Mouse (Mus musculus) liver, embryonic 14.5 days (tissue): Measurements from ENCODE around the gene Armc12. TPM values are rescaled to one million over a fixed set of nuclear protein-coding genes. Genes with fewer than 3 reads are reported as not detected.

ENCODE experiments used
- ATAC-seq: fragments of 200-750 bp; cut with Nextera tagmentation; 2 replicates; pipeline ENCODE4 v1.8.0; 2017; ENCODE audit warnings: moderate number of reproducible peaks, mild to moderate bottlenecking, moderate library complexity; ENCODE audit not compliant: insufficient read depth
- DNase-seq, 3 experiments: peaks; one replicate each; pipeline ENCODE4 v3.0.0-alpha.2; 2012 to 2013; ENCODE audit warnings: low read depth in 3 of 3, low spot score in 3 of 3
- H3K27ac ChIP-seq: fragments of 300-500 bp; sonication (generic); 2 replicates; pipeline ENCODE4 v1.5.1; 2014; ENCODE audit warnings: moderate library complexity, mild to moderate bottlenecking, control low read depth, inconsistent platforms
- H3K27me3 ChIP-seq: fragments of 300-500 bp; sonication (generic); 2 replicates; pipeline ENCODE4 v1.6.1; 2014; ENCODE audit warnings: mild to moderate bottlenecking, low read length, moderate library complexity; ENCODE audit not compliant: control insufficient read depth, insufficient read depth
- H3K36me3 ChIP-seq: fragments of 300-500 bp; sonication (generic); replicated peaks from 2 replicates; pipeline ENCODE4 v1.6.1; 2014; ENCODE audit warnings: low read depth; ENCODE audit not compliant: control insufficient read depth, insufficient read depth
- H3K4me1 ChIP-seq, 2 experiments: fragments of 200-500 bp in 1 of 2; fragments of 300-500 bp in 1 of 2; sonication (generic) in 1 of 2; replicated peaks; 2 replicates each; pipeline ENCODE4 v1.6.1; 2012 to 2014; ENCODE audit warnings: antibody characterized with exemption in 1 of 2, inconsistent platforms in 1 of 2, low read length in 1 of 2; ENCODE audit not compliant: control insufficient read depth in 2 of 2, insufficient read depth in 2 of 2
- H3K4me2 ChIP-seq: fragments of 300-500 bp; sonication (generic); 2 replicates; pipeline ENCODE4 v1.6.1; 2014; ENCODE audit warnings: low read depth, mild to moderate bottlenecking, control low read depth, moderate library complexity
- H3K4me3 ChIP-seq, 2 experiments: fragments of 200-500 bp in 1 of 2; fragments of 300-500 bp in 1 of 2; sonication (generic) in 1 of 2; 2 replicates each; pipeline ENCODE4 v1.5.1; 2012 to 2014; ENCODE audit warnings: low read depth in 2 of 2, low read length in 2 of 2, mild to moderate bottlenecking in 2 of 2, control low read depth in 1 of 2, inconsistent platforms in 1 of 2, moderate library complexity in 1 of 2; ENCODE audit not compliant: insufficient read depth in 1 of 2
- H3K9ac ChIP-seq: fragments of 300-500 bp; sonication (generic); replicated peaks from 2 replicates; pipeline ENCODE4 v1.6.1; 2014; ENCODE audit warnings: mild to moderate bottlenecking, control low read depth, moderate library complexity
- H3K9me3 ChIP-seq: fragments of 300-500 bp; sonication (generic); 2 replicates; pipeline ENCODE4 v1.6.1; 2016; ENCODE audit warnings: low read length, mixed read lengths; ENCODE audit not compliant: control insufficient read depth
- CTCF ChIP-seq: IDR thresholded peaks from 2 replicates; pipeline ENCODE4 v1.5.1; 2016; ENCODE audit warnings: antibody characterized with exemption, low read depth, control low read depth
- EP300 ChIP-seq: IDR thresholded peaks from 2 replicates; pipeline ENCODE4 v1.6.1; 2016; ENCODE audit warnings: antibody characterized with exemption, low read depth
- WGBS: fragments of 180-500 bp; shearing (Covaris S2); extraction: QIAGEN DNeasy Blood & Tissue Kit; methylation state at CpG from one replicate; pipeline ENCODE4 v1.1.7; 2014; ENCODE audit not compliant: insufficient replicate concordance; 5-methylcytosine and 5-hydroxymethylcytosine counted together
- polyA plus RNA-seq, 2 experiments: library from polyadenylated mRNA; depleted of rRNA in 1 of 2; stranded (reverse) in 1 of 2; unstranded in 1 of 2; fragments of >200 nt; fragmentation: Nextera tagmentation in 1 of 2; extraction: Ambion mirVana in 1 of 2; gene quantifications; 2 replicates each; pipeline versions ENCODE4 v1.2.1 to v1.2.3; 2012 to 2014

The Armc12 gene
- polyA plus RNA-seq, 2 experiments, result 0.03 TPM; not detected in 1

GRCm38 (mm10) chr17:28532557-28532956, 2.0 kb downstream of the Armc12 start:
- Histone ChIP-seq H3K4me1 (peaks cover 0 to 3% of the 10 kb centered on the region in 2 experiments; a peak in 1 of 4 replicates), H3K27ac (no peak overlapping the region), H3K9ac (no peak overlapping the region), H3K27me3 (no peaks in the 10 kb centered on the region), H3K4me3 (no peak overlapping the region), H3K36me3 (no peaks in the 10 kb centered on the region), H3K4me2 (no peak overlapping the region), H3K9me3 (no peaks in the 10 kb centered on the region)
- WGBS, result 60% methylated on average over 7 of the region's 7 CpGs
- no peak for DNase-seq
- no peak for ATAC-seq
- TF ChIP-seq CTCF, result no peak
- no peak for TF ChIP-seq EP300

DNA sequence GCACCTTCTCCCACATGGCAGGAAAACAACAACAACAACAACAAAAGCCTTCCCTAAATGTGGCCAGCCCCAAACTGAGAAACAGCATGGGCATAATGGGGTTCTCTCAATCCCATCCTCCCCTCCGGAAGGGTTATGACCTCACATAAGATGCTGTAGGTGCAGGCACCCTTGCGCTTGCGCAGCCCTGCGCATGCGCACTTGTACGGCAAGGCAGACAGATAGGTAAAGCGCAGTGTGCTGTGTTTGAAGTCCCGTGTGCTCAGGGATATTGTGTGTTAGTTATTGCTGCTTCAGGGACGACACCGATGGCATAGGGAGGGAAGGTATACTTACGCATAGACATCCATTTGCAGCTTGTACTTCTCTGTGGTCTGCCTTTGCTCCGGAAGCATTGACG, 2.7 kb downstream of the Armc12 start:
- H3K4me2 ChIP-seq, result no peak overlapping the region
- DNase-seq, result no peak
- H3K27me3 ChIP-seq, result no peaks in the 10 kb centered on the region
- ATAC-seq, result no peak
- H3K4me3 ChIP-seq, result no peak overlapping the region
- H3K9ac ChIP-seq, result no peak overlapping the region
- no peak overlapping the region for H3K27ac ChIP-seq
- no peak for TF ChIP-seq EP300
- no peak for TF ChIP-seq CTCF
- H3K36me3 ChIP-seq, result no peaks in the 10 kb centered on the region
- H3K4me1 ChIP-seq, result no peaks in the 10 kb centered on the region
- no peaks in the 10 kb centered on the region for H3K9me3 ChIP-seq
- WGBS, result 79% methylated on average over 13 of the region's 13 CpGs

DNA sequence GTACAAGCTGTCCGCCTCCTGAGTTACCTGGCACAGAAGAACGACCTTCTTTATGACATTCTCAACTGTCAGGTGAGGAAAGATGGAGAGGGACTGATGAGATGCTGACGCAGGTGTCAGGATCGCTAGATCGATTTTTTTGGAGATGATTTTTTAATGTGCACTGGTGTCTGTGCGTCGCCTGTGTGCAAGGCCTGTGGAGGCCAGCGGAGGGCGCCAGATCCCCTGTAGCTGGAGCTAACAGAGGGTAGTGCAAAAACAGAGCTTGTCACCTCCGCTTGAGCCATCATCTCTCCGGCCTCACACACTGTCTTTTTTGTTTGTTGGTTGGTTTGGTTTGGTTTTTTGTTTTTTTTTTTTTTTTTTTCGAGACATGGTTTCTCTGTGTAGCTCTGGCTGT, 7.3 kb downstream of the Armc12 start:
- 40% methylated on average over 12 of the region's 12 CpGs for WGBS
- no peak overlapping the region for H3K4me3 ChIP-seq
- H3K36me3 ChIP-seq, result no peaks in the 10 kb centered on the region

DNA sequence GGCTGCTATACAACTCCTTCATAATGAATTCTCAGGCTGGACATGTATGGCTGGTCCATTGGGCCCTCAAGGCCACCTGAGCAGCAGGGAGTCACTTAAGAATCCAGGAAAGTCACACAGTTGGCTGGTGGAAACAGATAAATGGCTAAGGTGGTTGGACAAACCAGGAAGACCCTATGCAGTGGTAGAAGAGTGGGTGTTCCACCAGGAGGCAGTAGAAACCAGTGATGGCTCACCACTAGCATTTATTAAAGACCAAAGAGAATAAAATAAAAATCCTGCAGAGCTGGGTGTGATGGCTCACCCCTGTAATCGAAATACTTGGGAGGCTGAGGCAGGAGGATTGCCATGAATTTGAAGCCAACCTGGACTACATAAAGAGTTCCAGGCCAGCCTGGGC, 16.3 kb downstream of the Armc12 start:
- Histone ChIP-seq H3K9ac (no peak overlapping the region), H3K4me3 (no peak overlapping the region), H3K4me1 (no peaks in the 10 kb centered on the region), H3K27me3 (no peaks in the 10 kb centered on the region), H3K27ac (no peak overlapping the region), H3K4me2 (no peak overlapping the region), H3K9me3 (no peaks in the 10 kb centered on the region), H3K36me3 (no peaks in the 10 kb centered on the region)
- ATAC-seq (no peak), DNase-seq (no peak)
- WGBS, result 30% methylated on average over 1 of the region's 1 CpGs
- TF ChIP-seq EP300, result no peak
- TF ChIP-seq CTCF, result no peak

More for the DNA sequence above, 7.3 kb downstream of the Armc12 start:
- Histone ChIP-seq H3K4me1 (no peaks in the 10 kb centered on the region), H3K9ac (no peak overlapping the region), H3K27ac (no peak overlapping the region), H3K4me2 (no peak overlapping the region), H3K9me3 (no peaks in the 10 kb centered on the region), H3K27me3 (no peaks in the 10 kb centered on the region)
- DNase-seq (no peak), ATAC-seq (no peak)
- TF ChIP-seq CTCF, result peak; percentile 38
- TF ChIP-seq EP300, result no peak

- DNase-seq (no peak), ATAC-seq (no peak)
- no peak for TF ChIP-seq EP300
- TF ChIP-seq CTCF, result no peak
- no peak overlapping the region for H3K9ac ChIP-seq
- no peak overlapping the region for H3K4me2 ChIP-seq
- H3K27me3 ChIP-seq, result no peaks in the 10 kb centered on the region
- 53% methylated on average over 11 of the region's 11 CpGs for WGBS
- H3K4me3 ChIP-seq, result no peak overlapping the region
- no peaks in the 10 kb centered on the region for H3K9me3 ChIP-seq
- H3K27ac ChIP-seq, result no peak overlapping the region
- H3K4me1 ChIP-seq, result no peaks in the 10 kb centered on the region
- no peaks in the 10 kb centered on the region for H3K36me3 ChIP-seq
Measured at GRCm38 (mm10) chr17:28548550-28548949, 17.9 kb downstream of the Armc12 start.

- ATAC-seq (no peak), DNase-seq (no peak)
- Histone ChIP-seq H3K4me3 (no peak within 1 kb of the TSS), H3K9ac (no peak within 1 kb of the TSS), H3K27ac (no peak within 1 kb of the TSS), H3K4me2 (no peak within 1 kb of the TSS), H3K27me3 (no peaks in the 10 kb centered on the region), H3K9me3 (no peaks in the 10 kb centered on the region), H3K36me3 (no peaks in the 10 kb centered on the region), H3K4me1 (no peaks in the 10 kb centered on the region)
- 61% methylated on average over 14 of the region's 14 CpGs for WGBS
- TF ChIP-seq CTCF (no peak), EP300 (no peak)
Measured at GRCm38 (mm10) chr17:28549111-28549510, 18.5 kb downstream of the Armc12 start, which contains the start of gene Clpsl2. TSS of gene Clpsl2 (plus strand) at chr17:28549411.
